Mouse (Mus musculus): ENCODE data around the gene Cul9.

- TF ChIP-seq CTCF (IDR thresholded peaks at IDR 0.05; ENCODE audit: low read depth) = no peak
- TF ChIP-seq EP300 (IDR thresholded peaks at IDR 0.05; ENCODE audit: low read depth) = no peak
These were observed 13.0 kb upstream of the Cul9 start for GRCm38 (mm10) chr17:46559146-46559545.
